Mouse (Mus musculus): ENCODE measurements around the gene Oat.

DNA sequence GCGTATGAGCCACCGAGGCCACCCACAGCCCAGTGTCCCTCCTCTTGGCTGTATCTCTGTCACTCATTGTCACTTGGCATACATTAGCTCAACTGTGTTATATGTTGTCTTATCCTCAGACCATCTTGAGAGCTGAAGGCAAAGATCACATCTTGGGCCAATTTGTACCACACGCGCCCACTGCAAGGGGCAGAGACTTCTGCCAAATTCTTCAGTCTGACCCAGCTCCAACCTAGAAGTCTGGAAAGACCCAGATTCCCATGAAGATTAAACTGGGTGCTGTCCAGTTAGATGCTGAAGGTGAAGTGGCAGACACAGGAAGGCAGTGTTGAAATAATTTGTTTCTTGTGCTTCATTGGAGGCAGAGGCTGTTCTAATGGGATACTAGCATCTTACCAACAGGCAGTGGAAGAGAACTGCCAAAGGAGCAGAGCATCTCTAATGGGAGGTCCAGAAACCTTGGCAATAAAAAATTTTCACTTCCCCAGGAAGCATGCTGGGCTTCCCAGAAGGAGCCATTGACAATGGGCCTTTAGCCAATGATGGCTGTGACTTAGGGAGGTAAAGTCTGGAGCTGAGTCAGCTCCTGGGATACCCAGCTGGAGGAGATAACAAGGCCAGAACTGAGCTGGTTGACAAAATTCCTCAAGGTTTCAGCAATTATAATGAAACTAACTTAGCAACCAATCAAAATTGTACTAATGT, 32.3 kb upstream of the Oat start:
- TF ChIP-seq JUN (IDR thresholded peaks at IDR 0.05; ENCODE audit: insufficient read depth, low read depth, low read length) (no peak), CTCF (conservative IDR thresholded peaks at IDR 0.05 in 1 of 2, IDR thresholded peaks at IDR 0.05 in 1 of 2; ENCODE audit: low read depth in 2 of 2, low read length in 2 of 2) (no peak), ZC3H11A (IDR thresholded peaks at IDR 0.05; ENCODE audit: low read depth, low read length) (no peak), MAFK (IDR thresholded peaks at IDR 0.05; ENCODE audit: insufficient replicate concordance, low read length) (no peak), POLR2A (IDR thresholded peaks at IDR 0.05; ENCODE audit: low read depth, low read length) (no peak), EP300 (IDR thresholded peaks at IDR 0.05; ENCODE audit: low read length) (no peak), CHD2 (IDR thresholded peaks at IDR 0.05; ENCODE audit: low read length) (no peak), MYC (IDR thresholded peaks at IDR 0.05; ENCODE audit: low read depth, low read length) (no peak), SMC3 (IDR thresholded peaks at IDR 0.05; ENCODE audit: low read depth, low read length) (no peak), MAX (IDR thresholded peaks at IDR 0.05; ENCODE audit: low read length) (no peak), TBP (conservative IDR thresholded peaks at IDR 0.05; ENCODE audit: low read depth, low read length) (no peak)
